Mouse (Mus musculus): ENCODE results near the gene Unc45a. TPM values are rescaled to one million over a fixed set of nuclear protein-coding genes. Genes with fewer than 3 reads are reported as not detected.

Unc45a gene
- total and polyA plus RNA-seq, 3 experiments, result 7.9 to 21.8 (median 16.8) TPM

DNA sequence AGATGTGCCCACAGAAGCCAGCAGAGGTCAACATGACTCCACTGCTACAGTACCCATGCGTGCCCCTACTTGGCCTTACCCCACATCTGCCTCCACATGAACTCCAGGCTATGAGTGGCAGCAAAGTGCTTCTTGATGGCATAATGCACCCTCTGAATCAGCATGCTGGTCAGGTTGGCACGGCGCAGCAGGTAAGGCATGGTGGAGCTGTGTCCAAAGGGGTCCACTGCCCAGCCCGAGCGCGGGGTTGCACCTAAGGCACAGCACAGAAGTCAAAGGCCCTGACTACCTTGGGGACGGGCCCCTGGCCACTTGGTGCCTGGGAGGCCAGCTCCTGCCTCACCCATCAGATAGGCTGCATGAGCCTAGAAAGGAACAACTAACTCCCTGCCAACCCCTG, 26.4 kb upstream of the Unc45a start:
- H3K36me3 ChIP-seq (replicated peaks in 1 of 2; ENCODE audit: control insufficient read depth in 1 of 2, insufficient read depth in 1 of 2, low read length in 1 of 2), result peaks cover 53 to 58% of the 10 kb centered on the region in 2 experiments
- H3K9ac ChIP-seq (ENCODE audit: insufficient read depth, low read depth), result no peak overlapping the region
- dilution Hi-C loops (cut with MboI; ENCODE audit: extremely low pct_ligation_motif_present, extremely low pct_unique_long_range_greater_than_20kb, low sequenced_read_pairs), result no loop called here
- no peak overlapping the region for H3K27ac ChIP-seq (ENCODE audit: insufficient read depth, low read depth)
- peaks cover 6% of the 10 kb centered on the region for H3K79me2 ChIP-seq (replicated peaks; ENCODE audit: control insufficient read depth, extremely low read depth, insufficient read depth, poor library complexity, severe bottlenecking)
- peaks cover 6 to 34% of the 10 kb centered on the region in 2 experiments for H3K4me1 ChIP-seq (ENCODE audit: control insufficient read depth in 1 of 2, insufficient read depth in 2 of 2)
- no peaks in the 10 kb centered on the region for H3K27me3 ChIP-seq (replicated peaks)
- no peak for DNase-seq (ENCODE audit: extremely low read depth)
- TF ChIP-seq ZKSCAN1 (IDR thresholded peaks at IDR 0.05; ENCODE audit: borderline replicate concordance, low read depth, low read length), result no peak
- no peak for TF ChIP-seq SMC3 (IDR thresholded peaks at IDR 0.05; ENCODE audit: low read depth, low read length)
- TF ChIP-seq KAT2A (IDR thresholded peaks at IDR 0.05; ENCODE audit: insufficient replicate concordance, low read length), result no peak
- no peak for TF ChIP-seq TBP (conservative IDR thresholded peaks at IDR 0.05; ENCODE audit: low read depth, low read length)
- TF ChIP-seq EP300 (IDR thresholded peaks at IDR 0.05; ENCODE audit: low read length), result no peak
- no peak for TF ChIP-seq ELF1 (IDR thresholded peaks at IDR 0.05; ENCODE audit: low read depth, low read length)
- no peak for TF ChIP-seq MEF2A (IDR thresholded peaks at IDR 0.05; ENCODE audit: borderline replicate concordance, low read depth, low read length)
- no peak for TF ChIP-seq RAD21 (IDR thresholded peaks at IDR 0.05; ENCODE audit: low read depth, low read length)
- TF ChIP-seq RCOR1 (conservative IDR thresholded peaks at IDR 0.05; ENCODE audit: low read depth, low read length), result no peak
- TF ChIP-seq NRF1 (IDR thresholded peaks at IDR 0.05; ENCODE audit: low read depth, low read length), result no peak
- TF ChIP-seq POLR2AphosphoS2 (IDR thresholded peaks at IDR 0.05; ENCODE audit: low read depth, low read length), result no peak
- no peak for TF ChIP-seq MAZ (IDR thresholded peaks at IDR 0.05; ENCODE audit: low read depth, low read length)
- TF ChIP-seq GABPA (IDR thresholded peaks at IDR 0.05; ENCODE audit: insufficient replicate concordance, low read depth, low read length), result no peak
- no peak for TF ChIP-seq UBTF (IDR thresholded peaks at IDR 0.05; ENCODE audit: low read depth, low read length)
- in situ Hi-C loops (cut with MboI; ENCODE audit: low pct_ligation_motif_present, low pct_unique_long_range_greater_than_20kb, low sequenced_read_pairs), result no loop called here
- no peak overlapping the region for H3K4me3 ChIP-seq (replicated peaks in 1 of 3; ENCODE audit: low read depth in 2 of 3, low read length in 2 of 3, poor library complexity in 1 of 3)
- H3K9me3 ChIP-seq (replicated peaks; ENCODE audit: low read length), result no peaks in the 10 kb centered on the region
- no peak overlapping the region for H3K4me2 ChIP-seq (ENCODE audit: insufficient read depth, low read depth, poor library complexity, severe bottlenecking)

- Histone ChIP-seq H3K9ac (ENCODE audit: insufficient read depth, low read depth) (no peak overlapping the region), H3K79me2 (replicated peaks; ENCODE audit: control insufficient read depth, extremely low read depth, insufficient read depth, poor library complexity, severe bottlenecking) (peaks cover 6% of the 10 kb centered on the region), H3K4me2 (ENCODE audit: insufficient read depth, low read depth, poor library complexity, severe bottlenecking) (no peak overlapping the region), H3K27ac (ENCODE audit: insufficient read depth, low read depth) (no peak overlapping the region), H3K4me3 (replicated peaks in 1 of 3; ENCODE audit: low read depth in 2 of 3, low read length in 2 of 3, poor library complexity in 1 of 3) (no peak overlapping the region), H3K36me3 (replicated peaks in 1 of 2; ENCODE audit: control insufficient read depth in 1 of 2, insufficient read depth in 1 of 2, low read length in 1 of 2) (peaks cover 62 to 72% of the 10 kb centered on the region in 2 experiments), H3K27me3 (replicated peaks) (no peaks in the 10 kb centered on the region), H3K9me3 (replicated peaks; ENCODE audit: low read length) (no peaks in the 10 kb centered on the region), H3K4me1 (ENCODE audit: control insufficient read depth in 1 of 2, insufficient read depth in 2 of 2) (peaks cover 6 to 27% of the 10 kb centered on the region in 2 experiments)
- DNase-seq (ENCODE audit: extremely low read depth), result no peak
- in situ Hi-C loops (cut with MboI; ENCODE audit: low pct_ligation_motif_present, low pct_unique_long_range_greater_than_20kb, low sequenced_read_pairs), result no loop called here
- dilution Hi-C loops (cut with MboI; ENCODE audit: extremely low pct_ligation_motif_present, extremely low pct_unique_long_range_greater_than_20kb, low sequenced_read_pairs), result no loop called here
- TF ChIP-seq CTCF (conservative IDR thresholded peaks at IDR 0.05 in 1 of 2, IDR thresholded peaks at IDR 0.05 in 1 of 2; ENCODE audit: low read depth in 2 of 2, low read length in 2 of 2) (no peak), ELF1 (IDR thresholded peaks at IDR 0.05; ENCODE audit: low read depth, low read length) (no peak), USF2 (conservative IDR thresholded peaks at IDR 0.05; ENCODE audit: low read depth, low read length) (no peak), MYC (IDR thresholded peaks at IDR 0.05; ENCODE audit: low read depth, low read length) (no peak), ZKSCAN1 (IDR thresholded peaks at IDR 0.05; ENCODE audit: borderline replicate concordance, low read depth, low read length) (no peak)
Measured at GRCm38 (mm10) chr7:80365759-80366158, 25.0 kb upstream of the Unc45a start.
